Mouse (Mus musculus): ENCODE data around the gene Hid1. TPM values are rescaled to one million over a fixed set of nuclear protein-coding genes. Genes with fewer than 3 reads are reported as not detected.

Gene Hid1
- polyA plus RNA-seq, 1 experiment = 105 TPM

GRCm38 (mm10) chr11:115308781-115309180 lies 58.8 kb downstream of the Hid1 start:
- Histone ChIP-seq H3K4me1 (ENCODE audit: control insufficient read depth, insufficient read depth, low read length) (no peaks in the 10 kb centered on the region; the same call in 1 of the 2 replicates), H3K4me3 (replicated peaks; ENCODE audit: insufficient read depth, low read depth, low read length) (no peak overlapping the region), H3K27me3 (ENCODE audit: control insufficient read depth, insufficient read depth, low read length) (no peaks in the 10 kb centered on the region), H3K27ac (ENCODE audit: insufficient read depth, low read length) (no peak overlapping the region)
- WGBS = 64% methylated on average over 1 of the region's 1 CpGs
- TF ChIP-seq CTCF (IDR thresholded peaks at IDR 0.05; ENCODE audit: borderline replicate concordance, insufficient read depth, low read depth, low read length) (no peak), POLR2A (IDR thresholded peaks at IDR 0.05; ENCODE audit: borderline replicate concordance, insufficient read depth, low read length) (no peak)
- DNase-seq = no peak

GRCm38 (mm10) chr11:115306863-115307262 lies 60.7 kb downstream of the Hid1 start, which contains the start of gene Otop2:
Otop2 (plus strand) TSS chr11:115307163.
- no peak within 1 kb of the TSS for H3K27ac ChIP-seq (ENCODE audit: insufficient read depth, low read length)
- 37% methylated on average over 8 of the region's 8 CpGs for WGBS
- no peak within 1 kb of the TSS for H3K4me3 ChIP-seq (replicated peaks; ENCODE audit: insufficient read depth, low read depth, low read length)
- no peaks in the 10 kb centered on the region; the same call in 1 of the 2 replicates for H3K4me1 ChIP-seq (ENCODE audit: control insufficient read depth, insufficient read depth, low read length)
- TF ChIP-seq CTCF (IDR thresholded peaks at IDR 0.05; ENCODE audit: borderline replicate concordance, insufficient read depth, low read depth, low read length) (no peak), POLR2A (IDR thresholded peaks at IDR 0.05; ENCODE audit: borderline replicate concordance, insufficient read depth, low read length) (no peak)
- no peaks in the 10 kb centered on the region for H3K27me3 ChIP-seq (ENCODE audit: control insufficient read depth, insufficient read depth, low read length)
- DNase-seq = no peak

GRCm38 (mm10) chr11:115303167-115303566 lies 64.4 kb downstream of the Hid1 start:
- DNase-seq = no peak
- TF ChIP-seq POLR2A (IDR thresholded peaks at IDR 0.05; ENCODE audit: borderline replicate concordance, insufficient read depth, low read length) (no peak), CTCF (IDR thresholded peaks at IDR 0.05; ENCODE audit: borderline replicate concordance, insufficient read depth, low read depth, low read length) (no peak)
- Histone ChIP-seq H3K4me1 (ENCODE audit: control insufficient read depth, insufficient read depth, low read length) (no peaks in the 10 kb centered on the region; the same call in 1 of the 2 replicates), H3K27me3 (ENCODE audit: control insufficient read depth, insufficient read depth, low read length) (no peaks in the 10 kb centered on the region), H3K4me3 (replicated peaks; ENCODE audit: insufficient read depth, low read depth, low read length) (no peak overlapping the region), H3K27ac (ENCODE audit: insufficient read depth, low read length) (no peak overlapping the region)
- 74% methylated on average over 8 of the region's 8 CpGs for WGBS

GRCm38 (mm10) chr11:115301351-115301750 lies 66.2 kb downstream of the Hid1 start:
- Histone ChIP-seq H3K27me3 (ENCODE audit: control insufficient read depth, insufficient read depth, low read length) (no peaks in the 10 kb centered on the region), H3K4me1 (ENCODE audit: control insufficient read depth, insufficient read depth, low read length) (peaks cover 3% of the 10 kb centered on the region; the same call in 1 of the 2 replicates), H3K4me3 (replicated peaks; ENCODE audit: insufficient read depth, low read depth, low read length) (no peak overlapping the region), H3K27ac (ENCODE audit: insufficient read depth, low read length) (no peak overlapping the region)
- no peak for DNase-seq
- 91% methylated on average over 2 of the region's 2 CpGs for WGBS
- TF ChIP-seq CTCF (IDR thresholded peaks at IDR 0.05; ENCODE audit: borderline replicate concordance, insufficient read depth, low read depth, low read length) (no peak), POLR2A (IDR thresholded peaks at IDR 0.05; ENCODE audit: borderline replicate concordance, insufficient read depth, low read length) (no peak)

- Histone ChIP-seq H3K4me1 (ENCODE audit: control insufficient read depth, insufficient read depth, low read length) (peaks cover 9% of the 10 kb centered on the region), H3K27me3 (ENCODE audit: control insufficient read depth, insufficient read depth, low read length) (no peaks in the 10 kb centered on the region), H3K4me3 (replicated peaks; ENCODE audit: insufficient read depth, low read depth, low read length) (no peak overlapping the region), H3K27ac (ENCODE audit: insufficient read depth, low read length) (no peak overlapping the region)
- no peak for TF ChIP-seq CTCF (IDR thresholded peaks at IDR 0.05; ENCODE audit: borderline replicate concordance, insufficient read depth, low read depth, low read length)
- TF ChIP-seq POLR2A (IDR thresholded peaks at IDR 0.05; ENCODE audit: borderline replicate concordance, insufficient read depth, low read length) = no peak
- no peak for DNase-seq
- WGBS = 79% methylated on average over 4 of the region's 4 CpGs
Observed at GRCm38 (mm10) chr11:115300745-115301144, 66.8 kb downstream of the Hid1 start.

- WGBS = 79% methylated on average over 8 of the region's 8 CpGs
- TF ChIP-seq POLR2A (IDR thresholded peaks at IDR 0.05; ENCODE audit: borderline replicate concordance, insufficient read depth, low read length) (no peak), CTCF (IDR thresholded peaks at IDR 0.05; ENCODE audit: borderline replicate concordance, insufficient read depth, low read depth, low read length) (no peak)
- Histone ChIP-seq H3K27me3 (ENCODE audit: control insufficient read depth, insufficient read depth, low read length) (no peaks in the 10 kb centered on the region), H3K27ac (ENCODE audit: insufficient read depth, low read length) (peak overlapping the region; percentile 37; the same call in 1 of the 2 replicates), H3K4me1 (ENCODE audit: control insufficient read depth, insufficient read depth, low read length) (peaks cover 10% of the 10 kb centered on the region), H3K4me3 (replicated peaks; ENCODE audit: insufficient read depth, low read depth, low read length) (peak overlapping the region; percentile 43)
- no peak for DNase-seq
Observed at GRCm38 (mm10) chr11:115298160-115298559, 69.4 kb downstream of the Hid1 start.

Other genes with a start within 250 kb of the Hid1 start
- gene Cd300lf, start 233.8 kb downstream of the Hid1 start, polyA plus RNA-seq (2012; rRNA removed) = 0.57 and 0.72 TPM in 2 replicates
- 87.2 and 87.9 TPM in 2 replicates for gene Slc9a3r1, start 204.4 kb downstream of the Hid1 start, polyA plus RNA-seq (2012; rRNA removed)
- gene Tmem104, start 180.3 kb downstream of the Hid1 start, polyA plus RNA-seq (2012; rRNA removed) = 12.5 and 13.3 TPM in 2 replicates
- gene Nat9, start 179.9 kb downstream of the Hid1 start, polyA plus RNA-seq (2012; rRNA removed) = 30.8 and 37.5 TPM in 2 replicates
- gene Grin2c, start 100.5 kb downstream of the Hid1 start, polyA plus RNA-seq (2012; rRNA removed) = 249 and 283 TPM in 2 replicates
- gene Fdxr, start 90.7 kb downstream of the Hid1 start, polyA plus RNA-seq (2012; rRNA removed) = 53.5 and 56.8 TPM in 2 replicates
- gene Fads6, start 70.1 kb downstream of the Hid1 start, polyA plus RNA-seq (2012; rRNA removed) = 57.3 and 63.7 TPM in 2 replicates
- 0.65 and 0.97 TPM in 2 replicates for gene Otop2, start 60.6 kb downstream of the Hid1 start, polyA plus RNA-seq (2012; rRNA removed)
- 1.4 TPM in 2 replicates for gene Ush1g, start 45.7 kb downstream of the Hid1 start, polyA plus RNA-seq (2012; rRNA removed)
- gene Otop3, start 33.0 kb downstream of the Hid1 start, polyA plus RNA-seq (2012; rRNA removed) = 0.11 and 0.13 TPM in 2 replicates
- gene Cdr2l, start 14.2 kb upstream of the Hid1 start, polyA plus RNA-seq (2012; rRNA removed) = 53.7 and 54.3 TPM in 2 replicates
- gene Mrpl58, start 36.0 kb upstream of the Hid1 start, polyA plus RNA-seq (2012; rRNA removed) = 157 and 164 TPM in 2 replicates
- 899 and 972 TPM in 2 replicates for gene Atp5h, start 52.2 kb upstream of the Hid1 start, polyA plus RNA-seq (2012; rRNA removed)
- gene Kctd2, start 52.4 kb upstream of the Hid1 start, polyA plus RNA-seq (2012; rRNA removed) = 93.6 and 98.0 TPM in 2 replicates
- gene Trim80, start 72.8 kb upstream of the Hid1 start, polyA plus RNA-seq (2012; rRNA removed) = 0.15 and 0.25 TPM in 2 replicates
- gene Slc16a5, start 94.7 kb upstream of the Hid1 start, polyA plus RNA-seq (2012; rRNA removed) = 0.08 and 0.25 TPM in 2 replicates
- gene Armc7, start 107.9 kb upstream of the Hid1 start, polyA plus RNA-seq (2012; rRNA removed) = 7.3 and 8.5 TPM in 2 replicates
- 98.2 and 102 TPM in 2 replicates for gene Nt5c, start 124.1 kb upstream of the Hid1 start, polyA plus RNA-seq (2012; rRNA removed)
- gene Jpt1, start 146.6 kb upstream of the Hid1 start, polyA plus RNA-seq (2012; rRNA removed) = 75.1 and 77.2 TPM in 2 replicates
- 260 and 273 TPM in 2 replicates for gene Sumo2, start 168.5 kb upstream of the Hid1 start, polyA plus RNA-seq (2012; rRNA removed)
- 93.2 and 104 TPM in 2 replicates for gene Nup85, start 196.7 kb upstream of the Hid1 start, polyA plus RNA-seq (2012; rRNA removed)
- gene Mrps7, start 236.2 kb upstream of the Hid1 start, polyA plus RNA-seq (2012; rRNA removed) = 55.9 and 57.5 TPM in 2 replicates
- 64.2 and 68.0 TPM in 2 replicates for gene Gga3, start 236.3 kb upstream of the Hid1 start, polyA plus RNA-seq (2012; rRNA removed)
- 86.9 and 97.3 TPM in 2 replicates for gene Mif4gd, start 245.2 kb upstream of the Hid1 start, polyA plus RNA-seq (2012; rRNA removed)